Mouse (Mus musculus) CH12.LX (cell line): ENCODE measurements around the gene Cdk13. TPM values are rescaled to one million over a fixed set of nuclear protein-coding genes. Genes with fewer than 3 reads are reported as not detected.

Source experiments
- DNase-seq: peaks from one replicate; pipeline ENCODE4 v3.0.0-alpha.2; 2013; ENCODE audit errors: extremely low read depth
- H3K27ac ChIP-seq: 2 replicates; pipeline ENCODE4 v1.5.1; 2012; ENCODE audit warnings: low read depth, mild to moderate bottlenecking, control low read depth, moderate library complexity; ENCODE audit not compliant: insufficient read depth
- H3K27me3 ChIP-seq: replicated peaks from 2 replicates; pipeline ENCODE3; 2012; ENCODE audit warnings: inconsistent platforms
- H3K36me3 ChIP-seq, 2 experiments: replicated peaks in 1 of 2; 2 replicates each; pipeline versions ENCODE3 to v1.6.1; 2012; ENCODE audit warnings: inconsistent platforms in 1 of 2, low read length in 1 of 2, mild to moderate bottlenecking in 1 of 2, mixed read lengths in 1 of 2, moderate library complexity in 1 of 2; ENCODE audit not compliant: control insufficient read depth in 1 of 2, insufficient read depth in 1 of 2
- H3K4me1 ChIP-seq, 2 experiments: 2 replicates each; pipeline ENCODE4 v1.6.1; 2012; ENCODE audit warnings: inconsistent platforms in 1 of 2, moderate library complexity in 1 of 2; ENCODE audit not compliant: insufficient read depth in 2 of 2, control insufficient read depth in 1 of 2
- H3K4me2 ChIP-seq: 2 replicates; pipeline ENCODE4 v1.6.1; 2012; ENCODE audit warnings: low read depth, mild to moderate bottlenecking, control low read depth; ENCODE audit not compliant: poor library complexity, insufficient read depth, severe bottlenecking
- H3K4me3 ChIP-seq, 3 experiments: fragments of 150-350 bp in 1 of 3; sonication (generic) in 1 of 3; replicated peaks in 1 of 3; 2 replicates each; pipeline versions ENCODE3 to v1.5.1; 2011 to 2012; ENCODE audit warnings: low read depth in 2 of 3, low read length in 2 of 3, mild to moderate bottlenecking in 2 of 3, moderate library complexity in 2 of 3, control low read depth in 1 of 3, improper control_type of control experiment in 1 of 3, inconsistent platforms in 1 of 3, mixed read lengths in 1 of 3; ENCODE audit not compliant: poor library complexity in 1 of 3
- H3K79me2 ChIP-seq: replicated peaks from 2 replicates; pipeline ENCODE4 v1.6.1; 2012; ENCODE audit warnings: mild to moderate bottlenecking, moderate library complexity; ENCODE audit not compliant: control insufficient read depth, poor library complexity, insufficient read depth, severe bottlenecking; ENCODE audit errors: extremely low read depth
- H3K9ac ChIP-seq: 2 replicates; pipeline ENCODE4 v1.6.1; 2012; ENCODE audit warnings: low read depth, mild to moderate bottlenecking, control low read depth, moderate library complexity; ENCODE audit not compliant: insufficient read depth
- H3K9me3 ChIP-seq: replicated peaks from 2 replicates; pipeline ENCODE3; 2012; ENCODE audit warnings: low read length, inconsistent platforms, mixed read lengths
- CHD1 ChIP-seq: IDR thresholded peaks from 2 replicates; pipeline ENCODE4 v1.6.1; 2012; ENCODE audit warnings: low read depth, low read length, improper control_type of control experiment, inconsistent platforms
- CTCF ChIP-seq, 2 experiments: IDR thresholded peaks in 1 of 2; conservative IDR thresholded peaks in 1 of 2; 2 replicates each; pipeline ENCODE4 v1.5.1; 2011 to 2012; ENCODE audit warnings: low read depth in 2 of 2, low read length in 2 of 2, improper control_type of control experiment in 1 of 2, inconsistent platforms in 1 of 2, mild to moderate bottlenecking in 1 of 2, moderate library complexity in 1 of 2
- E2F4 ChIP-seq: IDR thresholded peaks from 2 replicates; pipeline ENCODE4 v1.6.1; 2011; ENCODE audit warnings: low read depth, low read length, improper control_type of control experiment; ENCODE audit not compliant: insufficient replicate concordance
- ELF1 ChIP-seq: IDR thresholded peaks from 2 replicates; pipeline ENCODE4 v1.6.1; 2014; ENCODE audit warnings: low read depth, mild to moderate bottlenecking, inconsistent platforms, low read length, improper control_type of control experiment
- EP300 ChIP-seq: IDR thresholded peaks from 2 replicates; pipeline ENCODE4 v1.6.1; 2011; ENCODE audit warnings: low read length, improper control_type of control experiment
- ETS1 ChIP-seq: conservative IDR thresholded peaks from 2 replicates; pipeline ENCODE4 v1.6.1; 2012; ENCODE audit warnings: low read depth, mild to moderate bottlenecking, inconsistent platforms, low read length, improper control_type of control experiment, moderate library complexity
- GABPA ChIP-seq: IDR thresholded peaks from 2 replicates; pipeline ENCODE4 v1.6.1; 2012; ENCODE audit warnings: low read depth, low read length, improper control_type of control experiment, inconsistent platforms; ENCODE audit not compliant: insufficient replicate concordance
- IRF4 ChIP-seq: IDR thresholded peaks from 2 replicates; pipeline ENCODE4 v1.6.1; 2014; ENCODE audit warnings: low read depth, mild to moderate bottlenecking, inconsistent platforms, low read length, improper control_type of control experiment
- JUND ChIP-seq: conservative IDR thresholded peaks from 2 replicates; pipeline ENCODE4 v1.6.1; 2011; ENCODE audit warnings: low read depth, low read length, improper control_type of control experiment
- MAFK ChIP-seq: IDR thresholded peaks from 2 replicates; pipeline ENCODE4 v1.6.1; 2011; ENCODE audit warnings: low read length, improper control_type of control experiment; ENCODE audit not compliant: insufficient replicate concordance
- MAX ChIP-seq: IDR thresholded peaks from 2 replicates; pipeline ENCODE4 v1.6.1; 2011; ENCODE audit warnings: low read length, improper control_type of control experiment
- MEF2A ChIP-seq: IDR thresholded peaks from 2 replicates; pipeline ENCODE4 v1.6.1; 2014; ENCODE audit warnings: low read depth, mild to moderate bottlenecking, inconsistent platforms, low read length, improper control_type of control experiment, borderline replicate concordance
- MXI1 ChIP-seq: IDR thresholded peaks from 2 replicates; pipeline ENCODE4 v1.6.1; 2011; ENCODE audit warnings: mild to moderate bottlenecking, low read depth, low read length, improper control_type of control experiment
- NELFE ChIP-seq: IDR thresholded peaks from 2 replicates; pipeline ENCODE4 v1.6.1; 2011; ENCODE audit warnings: low read depth, low read length, improper control_type of control experiment
- POLR2A ChIP-seq: IDR thresholded peaks from 2 replicates; pipeline ENCODE4 v1.6.1; 2011; ENCODE audit warnings: low read depth, mild to moderate bottlenecking, improper control_type of control experiment, low read length
- POLR2AphosphoS2 ChIP-seq: IDR thresholded peaks from 2 replicates; pipeline ENCODE4 v1.6.1; 2011; ENCODE audit warnings: low read depth, low read length, improper control_type of control experiment
- RCOR1 ChIP-seq: conservative IDR thresholded peaks from 2 replicates; pipeline ENCODE4 v1.6.1; 2012; ENCODE audit warnings: low read depth, mild to moderate bottlenecking, inconsistent platforms, low read length, improper control_type of control experiment
- SIN3A ChIP-seq: IDR thresholded peaks from 2 replicates; pipeline ENCODE4 v1.6.1; 2012; ENCODE audit warnings: low read length, improper control_type of control experiment, inconsistent platforms
- SMC3 ChIP-seq: IDR thresholded peaks from 2 replicates; pipeline ENCODE4 v1.6.1; 2011; ENCODE audit warnings: low read depth, low read length, improper control_type of control experiment
- TCF12 ChIP-seq: IDR thresholded peaks from 2 replicates; pipeline ENCODE4 v1.6.1; 2014; ENCODE audit warnings: low read depth, mild to moderate bottlenecking, inconsistent platforms, low read length, improper control_type of control experiment
- USF2 ChIP-seq: conservative IDR thresholded peaks from 2 replicates; pipeline ENCODE4 v1.6.1; 2011; ENCODE audit warnings: low read depth, low read length, improper control_type of control experiment
- ZC3H11A ChIP-seq: IDR thresholded peaks from 2 replicates; pipeline ENCODE4 v1.6.1; 2012; ENCODE audit warnings: low read depth, mild to moderate bottlenecking, inconsistent platforms, low read length, improper control_type of control experiment
- ZNF384 ChIP-seq: IDR thresholded peaks from 2 replicates; pipeline ENCODE4 v1.6.1; 2012; ENCODE audit warnings: low read depth, low read length, improper control_type of control experiment, inconsistent platforms
- dilution Hi-C: fragments of 300-500 bp; cut with MboI; formaldehyde crosslinking; loops from 2 replicates; pipeline ENCODE4 v1.14.3; 2020; ENCODE audit warnings: low sequenced_read_pairs; ENCODE audit not compliant: extremely low pct_unique_long_range_greater_than_20kb, extremely low pct_ligation_motif_present
- in situ Hi-C: fragments of 300-500 bp; cut with MboI; formaldehyde crosslinking; loops from 3 replicates; pipeline ENCODE4 v1.14.3; 2019; ENCODE audit warnings: low sequenced_read_pairs, low pct_ligation_motif_present, low pct_unique_long_range_greater_than_20kb, mixed read lengths
- polyA plus RNA-seq: library from polyadenylated mRNA; unstranded; fragments of >175 nt; gene quantifications from 2 replicates; pipeline ENCODE4 v1.2.1, GENCODE M21; 2012; ENCODE audit warnings: low read depth; ENCODE audit not compliant: insufficient read length
- total RNA-seq, 2 experiments: library from RNA; depleted of rRNA; stranded (reverse); fragments of 300-350 nt in 1 of 2; fragments of >200 nt in 1 of 2; gene quantifications; 2 replicates each; pipeline ENCODE4 v1.2.3; 2012 to 2014

Gene Cdk13
- total and polyA plus RNA-seq, 3 experiments = 19.8 to 27.3 (median 20.1) TPM

DNA sequence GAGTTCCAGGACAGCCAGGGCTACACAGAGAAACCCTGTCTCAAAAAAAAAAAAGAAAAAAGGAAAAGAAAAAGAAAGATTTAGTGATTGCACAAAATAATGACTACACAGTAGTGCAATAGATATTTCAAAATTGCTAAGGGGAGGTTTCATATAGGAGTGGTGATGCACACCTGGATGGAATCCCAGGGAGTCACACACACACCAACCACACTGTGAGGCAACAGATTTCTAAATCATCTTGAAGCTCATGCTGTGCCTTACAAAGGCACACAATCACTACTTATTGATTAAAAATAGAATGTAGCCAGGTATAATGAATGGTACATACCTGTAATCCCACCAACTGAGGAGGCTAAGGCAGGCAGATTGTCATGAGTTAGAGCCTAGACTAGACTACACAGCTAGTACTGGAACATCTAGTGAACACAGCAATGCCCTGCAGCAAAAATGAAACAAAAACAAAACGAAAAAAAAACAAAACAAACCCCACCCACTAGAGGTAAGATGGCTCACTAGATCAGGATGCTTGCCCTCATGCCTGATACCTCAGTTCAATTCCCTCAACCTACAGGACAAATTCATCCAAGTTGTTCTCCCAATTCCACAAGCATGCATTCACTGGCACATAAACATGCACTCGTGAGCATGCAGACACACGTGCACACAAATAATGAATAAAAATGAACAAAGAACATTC lies 9.0 kb downstream of the Cdk13 start:
- Histone ChIP-seq H3K36me3 (peaks cover 5 to 42% of the 10 kb centered on the region in 2 experiments), H3K79me2 (peaks cover 50% of the 10 kb centered on the region), H3K9me3 (no peaks in the 10 kb centered on the region), H3K27ac (no peak overlapping the region), H3K9ac (no peak overlapping the region), H3K4me2 (no peak overlapping the region), H3K4me3 (no peak overlapping the region), H3K4me1 (peaks cover 0 to 41% of the 10 kb centered on the region in 2 experiments; a peak in 3 of 4 replicates), H3K27me3 (no peaks in the 10 kb centered on the region)
- dilution Hi-C loops (no loop called here), in situ Hi-C loops (no loop called here)
- DNase-seq = no peak
- TF ChIP-seq CTCF (conservative IDR thresholded peaks at IDR 0.05 in 1 of 2, IDR thresholded peaks at IDR 0.05 in 1 of 2; ENCODE audit: low read depth in 2 of 2, low read length in 2 of 2) (no peak), TCF12 (no peak), ZNF384 (no peak), IRF4 (no peak), E2F4 (no peak), MAX (no peak), JUND (no peak), EP300 (no peak), SMC3 (no peak), RCOR1 (no peak), MXI1 (no peak), ZC3H11A (no peak), GABPA (no peak), POLR2AphosphoS2 (no peak), MAFK (no peak), ETS1 (no peak), POLR2A (no peak), CHD1 (no peak)

- no peak for DNase-seq
- peaks cover 0 to 30% of the 10 kb centered on the region in 2 experiments for H3K36me3 ChIP-seq
- H3K4me2 ChIP-seq = no peak overlapping the region
- no peak for TF ChIP-seq CTCF (conservative IDR thresholded peaks at IDR 0.05 in 1 of 2, IDR thresholded peaks at IDR 0.05 in 1 of 2; ENCODE audit: low read depth in 2 of 2, low read length in 2 of 2)
- TF ChIP-seq IRF4 = no peak
- no peak for TF ChIP-seq MEF2A
- no peak for TF ChIP-seq NELFE
- TF ChIP-seq MAX = no peak
- no peak for TF ChIP-seq SIN3A
- TF ChIP-seq SMC3 = no peak
- TF ChIP-seq USF2 = no peak
- TF ChIP-seq ELF1 = no peak
- TF ChIP-seq ZNF384 = no peak
- no peak for TF ChIP-seq CHD1
- no peak for TF ChIP-seq POLR2AphosphoS2
- no peak for TF ChIP-seq MAFK
- TF ChIP-seq E2F4 = no peak
- in situ Hi-C loops = no loop called here
- dilution Hi-C loops = no loop called here
- H3K27me3 ChIP-seq = no peaks in the 10 kb centered on the region
- H3K4me1 ChIP-seq = peaks cover 0 to 2% of the 10 kb centered on the region in 2 experiments; a peak in 1 of 4 replicates
- H3K27ac ChIP-seq = no peak overlapping the region
- H3K79me2 ChIP-seq = peaks cover 8% of the 10 kb centered on the region; the same call in 1 of the 2 replicates
- no peak overlapping the region for H3K4me3 ChIP-seq
- H3K9me3 ChIP-seq = no peaks in the 10 kb centered on the region
- H3K9ac ChIP-seq = no peak overlapping the region
Measured at GRCm38 (mm10) chr13:17783643-17784042, 21.3 kb downstream of the Cdk13 start.
